Mouse (Mus musculus) testis, adult 2 months (tissue): ENCODE results near the gene Reps2.

Experiments used
- CTCF ChIP-seq: fragments of 200-500 bp; IDR thresholded peaks from 2 replicates; pipeline ENCODE4 v1.5.1; 2012; ENCODE audit warnings: low read depth, mild to moderate bottlenecking, inconsistent platforms, low read length, moderate library complexity; ENCODE audit not compliant: control insufficient read depth, insufficient read depth, insufficient replicate concordance
- POLR2A ChIP-seq: fragments of 200-500 bp; IDR thresholded peaks from 2 replicates; pipeline ENCODE4 v1.6.1; 2012; ENCODE audit warnings: low read depth, mild to moderate bottlenecking, inconsistent platforms, low read length, moderate library complexity; ENCODE audit not compliant: control insufficient read depth

DNA sequence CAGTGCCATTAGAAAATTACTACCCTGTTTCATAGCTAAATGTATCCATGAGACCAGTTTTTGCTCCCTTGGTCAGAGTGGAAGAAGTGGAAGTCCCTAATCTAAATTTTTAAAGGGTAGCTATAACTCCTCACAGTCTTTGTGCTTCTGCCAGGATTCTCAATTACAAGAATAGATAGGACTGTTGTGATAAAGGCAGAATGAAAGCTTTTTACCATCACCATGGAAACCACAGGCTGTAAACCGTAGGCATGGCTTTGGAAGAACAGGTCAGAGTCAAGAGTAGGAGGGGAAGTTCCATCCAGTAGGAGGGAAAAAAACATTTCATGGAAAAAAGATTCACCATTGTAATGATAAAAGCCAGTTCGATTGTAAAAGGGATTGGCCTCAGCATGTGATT lies 147.0 kb downstream of the Reps2 start:
- TF ChIP-seq POLR2A (no peak), CTCF (no peak)
